Mouse (Mus musculus) inflammation-experienced regulatory T-cells, adult 16 weeks (primary cell): Measurements from ENCODE around the gene Zdhhc14. TPM values are rescaled to one million over a fixed set of nuclear protein-coding genes. Genes with fewer than 3 reads are reported as not detected.

Source experiments
- polyA plus RNA-seq: library from polyadenylated mRNA; unstranded; fragments of 100-300 nt; shearing (Covaris generic); gene quantifications from one replicate; pipeline ENCODE4 v1.2.1, GENCODE M21; 2017

Zdhhc14 gene
- 0.10 TPM for polyA plus RNA-seq

GRCm38 (mm10) chr17:5491801-5492745 lies at the start of gene Zdhhc14:
Gene Zdhhc14, plus strand, starts transcription at chr17:5492557.

Other genes with a start within 250 kb of the Zdhhc14 start
- not detected for gene Ldhal6b, start 73.8 kb upstream of the Zdhhc14 start, polyA plus RNA-seq
- 34.2 TPM for gene Tmem242, start 52.3 kb upstream of the Zdhhc14 start, polyA plus RNA-seq